Mouse (Mus musculus) stomach, postnatal 0 days (tissue): ENCODE results near the gene Slc2a8. TPM values are rescaled to one million over a fixed set of nuclear protein-coding genes. Genes with fewer than 3 reads are reported as not detected.

Experiments used
- ATAC-seq: fragments of 200-750 bp; cut with Nextera tagmentation; 2 replicates; pipeline ENCODE4 v1.8.0; 2017; ENCODE audit not compliant: low FRiP score, low TSS enrichment
- DNase-seq: peaks from one replicate; pipeline ENCODE4 v3.0.0-alpha.2; 2016; ENCODE audit warnings: low spot score
- H3K27ac ChIP-seq: fragments of 300-500 bp; sonication (generic); replicated peaks from 2 replicates; pipeline ENCODE4 v1.5.1; 2014; ENCODE audit warnings: mild to moderate bottlenecking, control low read depth
- H3K27me3 ChIP-seq: fragments of 300-500 bp; sonication (generic); 2 replicates; pipeline ENCODE4 v1.6.1; 2014; ENCODE audit warnings: low read length; ENCODE audit not compliant: control insufficient read depth, insufficient read depth
- H3K36me3 ChIP-seq: fragments of 300-500 bp; sonication (generic); 2 replicates; pipeline ENCODE4 v1.6.1; 2014; ENCODE audit warnings: low read length, mixed read lengths; ENCODE audit not compliant: control insufficient read depth, insufficient read depth
- H3K4me1 ChIP-seq: fragments of 300-500 bp; sonication (generic); replicated peaks from 2 replicates; pipeline ENCODE4 v1.6.1; 2014; ENCODE audit warnings: antibody characterized with exemption; ENCODE audit not compliant: control insufficient read depth, insufficient read depth
- H3K4me2 ChIP-seq: fragments of 300-500 bp; sonication (generic); replicated peaks from 2 replicates; pipeline ENCODE4 v1.6.1; 2014; ENCODE audit warnings: low read depth, mild to moderate bottlenecking, control low read depth, moderate library complexity
- H3K4me3 ChIP-seq: fragments of 300-500 bp; sonication (generic); 2 replicates; pipeline ENCODE4 v1.5.1; 2014; ENCODE audit warnings: low read depth, low read length, control low read depth
- H3K9ac ChIP-seq: fragments of 300-500 bp; sonication (generic); 2 replicates; pipeline ENCODE4 v1.6.1; 2014; ENCODE audit warnings: mild to moderate bottlenecking, low read length, control low read depth, mixed read lengths
- H3K9me3 ChIP-seq: fragments of 300-500 bp; sonication (generic); 2 replicates; pipeline ENCODE4 v1.6.1; 2016; ENCODE audit warnings: low read length; ENCODE audit not compliant: control insufficient read depth
- CTCF ChIP-seq: IDR thresholded peaks from 2 replicates; pipeline ENCODE4 v1.5.1; 2016; ENCODE audit warnings: antibody characterized with exemption, low read depth, mild to moderate bottlenecking, moderate library complexity
- EP300 ChIP-seq: optimal IDR thresholded peaks from 2 replicates; pipeline ENCODE3; 2016; ENCODE audit warnings: antibody characterized with exemption
- WGBS: fragments of 180-500 bp; shearing (Covaris S2); extraction: QIAGEN DNeasy Blood & Tissue Kit; methylation state at CpG from one replicate; pipeline ENCODE4 v1.1.7; 2014; 5-methylcytosine and 5-hydroxymethylcytosine counted together
- polyA plus RNA-seq: library from polyadenylated mRNA; unstranded; fragments of >200 nt; fragmentation: Nextera tagmentation; extraction: Ambion mirVana; gene quantifications from 2 replicates; pipeline ENCODE4 v1.2.1, GENCODE M21; 2015

The Slc2a8 gene
- polyA plus RNA-seq, 1 experiment from 2014 or later: 12.1 TPM

- TF ChIP-seq EP300 (no peak), CTCF (no peak)
- ATAC-seq: no peak
- Histone ChIP-seq H3K9me3 (no peaks in the 10 kb centered on the region), H3K27me3 (no peaks in the 10 kb centered on the region), H3K4me1 (peaks cover 3% of the 10 kb centered on the region; the same call in 1 of the 2 replicates), H3K27ac (peak overlapping the region; percentile 92), H3K36me3 (peaks cover 11% of the 10 kb centered on the region), H3K4me2 (peak overlapping the region; percentile 89), H3K4me3 (peak overlapping the region; percentile 67), H3K9ac (peak overlapping the region; percentile 93)
- peak; percentile 57 for DNase-seq
- 2% methylated on average over 33 of the region's 33 CpGs for WGBS
Measured at GRCm38 (mm10) chr2:32962062-32962874, 19.6 kb downstream of the Slc2a8 start.

GRCm38 (mm10) chr2:32961192-32961995 is 20.5 kb downstream of the Slc2a8 start, which contains the start of the genes Rpl12 and Lrsam1:
Rpl12 (plus strand) TSS chr2:32961559.
Lrsam1 (minus strand) TSS chr2:32961614.
- peak within 1 kb of the TSS; percentile 89 for H3K4me2 ChIP-seq
- WGBS: 2% methylated on average over 54 of the region's 55 CpGs
- DNase-seq: peak; percentile 95

GRCm38 (mm10) chr2:32960273-32960672 is 21.6 kb downstream of the Slc2a8 start:
- ATAC-seq: no peak
- Histone ChIP-seq H3K27me3 (no peaks in the 10 kb centered on the region), H3K4me1 (peaks cover 3% of the 10 kb centered on the region; the same call in 1 of the 2 replicates), H3K9me3 (no peaks in the 10 kb centered on the region), H3K4me3 (0 out of 2 replicates have a peak overlapping the region, but pooled peaks have one; percentile 67), H3K27ac (no peak overlapping the region), H3K4me2 (no peak overlapping the region), H3K9ac (peak overlapping the region; percentile 84), H3K36me3 (peaks cover 11% of the 10 kb centered on the region)
- no peak for DNase-seq
- TF ChIP-seq EP300 (no peak), CTCF (no peak)
- 84% methylated on average over 4 of the region's 4 CpGs for WGBS

More at GRCm38 (mm10) chr2:32961192-32961995, 20.5 kb downstream of the Slc2a8 start, which contains the start of the genes Rpl12 and Lrsam1:
- TF ChIP-seq CTCF (no peak), EP300 (peak; percentile 99)
- Histone ChIP-seq H3K27ac (peak within 1 kb of the TSS; percentile 92), H3K4me1 (peaks cover 3% of the 10 kb centered on the region; the same call in 1 of the 2 replicates), H3K9ac (peak within 1 kb of the TSS; percentile 93), H3K36me3 (peaks cover 11% of the 10 kb centered on the region), H3K4me3 (peak within 1 kb of the TSS; percentile 67), H3K27me3 (no peaks in the 10 kb centered on the region), H3K9me3 (no peaks in the 10 kb centered on the region)
- ATAC-seq: peak; percentile 92

- H3K36me3 ChIP-seq: peaks cover 6% of the 10 kb centered on the region
- TF ChIP-seq CTCF: peak; percentile 58
- TF ChIP-seq EP300: no peak
- H3K9me3 ChIP-seq: no peaks in the 10 kb centered on the region
- DNase-seq (peak; percentile 69), ATAC-seq (no peak)
- no peak overlapping the region for H3K27ac ChIP-seq
- WGBS: 46% methylated on average over 8 of the region's 8 CpGs
- no peak overlapping the region for H3K4me2 ChIP-seq
- peaks cover 3% of the 10 kb centered on the region; the same call in 1 of the 2 replicates for H3K4me1 ChIP-seq
- 0 out of 2 replicates have a peak overlapping the region, but pooled peaks have one; percentile 8 for H3K9ac ChIP-seq
- no peak overlapping the region for H3K4me3 ChIP-seq
- no peaks in the 10 kb centered on the region for H3K27me3 ChIP-seq
Measured at GRCm38 (mm10) chr2:32957344-32957743, 24.5 kb downstream of the Slc2a8 start.

GRCm38 (mm10) chr2:32954581-32954980 is 27.3 kb downstream of the Slc2a8 start:
- Histone ChIP-seq H3K9ac (no peak overlapping the region), H3K27ac (no peak overlapping the region), H3K27me3 (no peaks in the 10 kb centered on the region), H3K9me3 (no peaks in the 10 kb centered on the region), H3K4me1 (no peaks in the 10 kb centered on the region), H3K4me3 (no peak overlapping the region), H3K4me2 (no peak overlapping the region), H3K36me3 (peaks cover 11% of the 10 kb centered on the region)
- WGBS: 90% methylated on average over 2 of the region's 2 CpGs
- TF ChIP-seq EP300 (no peak), CTCF (peak; percentile 34)
- DNase-seq: no peak
- ATAC-seq: no peak
